Mouse (Mus musculus) erythroblast, embryonic 14.5 days (primary cell): ENCODE measurements around the gene Nacc2. TPM values are rescaled to one million over a fixed set of nuclear protein-coding genes. Genes with fewer than 3 reads are reported as not detected.

Experiments
- H3K27me3 ChIP-seq: 2 replicates; pipeline ENCODE4 v1.6.1; 2012; ENCODE audit warnings: inconsistent platforms; ENCODE audit not compliant: control insufficient read depth
- H3K36me3 ChIP-seq: 2 replicates; pipeline ENCODE4 v1.6.1; 2012; ENCODE audit warnings: mild to moderate bottlenecking, inconsistent platforms; ENCODE audit not compliant: control insufficient read depth
- H3K4me1 ChIP-seq: 2 replicates; pipeline ENCODE4 v1.6.1; 2012; ENCODE audit warnings: inconsistent platforms; ENCODE audit not compliant: control insufficient read depth
- H3K4me3 ChIP-seq: replicated peaks from 2 replicates; pipeline ENCODE3; 2012; ENCODE audit warnings: moderate library complexity, mild to moderate bottlenecking, inconsistent platforms
- H3K9me3 ChIP-seq: 2 replicates; pipeline ENCODE4 v1.6.1; 2012; ENCODE audit warnings: low read length, inconsistent platforms, mixed read lengths; ENCODE audit not compliant: control insufficient read depth
- GATA1 ChIP-seq: IDR thresholded peaks from 2 replicates; pipeline ENCODE4 v1.6.1; 2012; ENCODE audit warnings: low read length, inconsistent platforms, mixed read lengths
- TAL1 ChIP-seq: IDR thresholded peaks from 3 replicates; pipeline ENCODE4 v1.6.1; 2012; ENCODE audit warnings: low read length, inconsistent platforms, mixed read lengths
- polyA plus RNA-seq: library from polyadenylated mRNA; stranded (reverse); fragments of >175 nt; gene quantifications from 2 replicates; pipeline ENCODE4 v1.2.3, GENCODE M21; 2012

The Nacc2 gene
- polyA plus RNA-seq, 1 experiment, result 0.17 TPM

GRCm38 (mm10) chr2:26017326-26017725 is 105.7 kb downstream of the Nacc2 start:
- H3K4me3 ChIP-seq, result peak overlapping the region; percentile 83
- H3K4me1 ChIP-seq, result peaks cover 79% of the 10 kb centered on the region

GRCm38 (mm10) chr2:26013674-26014073 is 109.3 kb downstream of the Nacc2 start:
- Histone ChIP-seq H3K9me3 (no peaks in the 10 kb centered on the region), H3K27me3 (no peaks in the 10 kb centered on the region), H3K4me1 (peaks cover 94% of the 10 kb centered on the region), H3K36me3 (peaks cover 100% of the 10 kb centered on the region), H3K4me3 (peak overlapping the region; percentile 83)
- peak; percentile 99 for TF ChIP-seq GATA1
- peak; percentile 98 for TF ChIP-seq TAL1

More at GRCm38 (mm10) chr2:26017326-26017725, 105.7 kb downstream of the Nacc2 start:
- Histone ChIP-seq H3K36me3 (peaks cover 90% of the 10 kb centered on the region), H3K27me3 (no peaks in the 10 kb centered on the region), H3K9me3 (no peaks in the 10 kb centered on the region)
- TF ChIP-seq GATA1, result peak; percentile 87
- TF ChIP-seq TAL1, result no peak

DNA sequence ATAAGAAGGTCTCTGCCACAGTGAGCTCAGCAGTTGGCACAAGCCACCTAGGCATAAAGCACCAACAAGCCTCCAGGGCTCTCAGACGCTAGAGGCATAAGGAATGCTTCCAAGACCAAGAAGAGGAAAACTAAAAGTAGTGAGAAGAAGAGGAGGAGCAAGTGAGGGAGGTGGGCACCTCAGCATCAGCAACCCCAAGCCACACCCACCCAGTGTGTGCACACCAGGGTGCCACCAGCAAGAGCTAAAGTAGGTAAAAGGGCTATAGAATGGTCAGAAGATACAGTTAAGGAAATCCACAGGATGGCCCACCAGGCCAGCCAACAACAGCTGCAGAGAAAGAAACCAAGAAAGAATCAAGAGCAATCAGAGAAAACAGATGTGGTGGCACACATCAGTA is 111.6 kb downstream of the Nacc2 start:
- H3K27me3 ChIP-seq, result no peaks in the 10 kb centered on the region
- H3K36me3 ChIP-seq, result peaks cover 100% of the 10 kb centered on the region
- H3K4me1 ChIP-seq, result peaks cover 91% of the 10 kb centered on the region
- no peaks in the 10 kb centered on the region for H3K9me3 ChIP-seq
- TF ChIP-seq TAL1 (no peak), GATA1 (no peak)
- peak overlapping the region; percentile 83 for H3K4me3 ChIP-seq

Other genes with a start within 250 kb of the Nacc2 start
- 0.53 and 0.75 TPM in 2 replicates for gene Camsap1, start 139.9 kb downstream of the Nacc2 start, polyA plus RNA-seq
- 155 and 250 TPM in 2 replicates for gene Ubac1, start 101.5 kb downstream of the Nacc2 start, polyA plus RNA-seq
- gene Lhx3, start 85.1 kb upstream of the Nacc2 start, polyA plus RNA-seq, result not detected in 2 replicates
- gene Qsox2, start 114.3 kb upstream of the Nacc2 start, polyA plus RNA-seq, result 0.36 and 0.45 TPM in 2 replicates
- gene Ccdc187, start 171.3 kb upstream of the Nacc2 start, polyA plus RNA-seq, result under 0.01 TPM in 2 replicates
- 0.03 and 0.12 TPM in 2 replicates for gene Gpsm1, start 192.3 kb upstream of the Nacc2 start, polyA plus RNA-seq
- 1.4 TPM in 2 replicates for gene Dnlz, start 228.9 kb upstream of the Nacc2 start, polyA plus RNA-seq
- gene Card9, start 237.7 kb upstream of the Nacc2 start, polyA plus RNA-seq, result 0.20 and 0.22 TPM in 2 replicates